Mouse (Mus musculus): ENCODE measurements around the gene Lpcat4. TPM values are rescaled to one million over a fixed set of nuclear protein-coding genes. Genes with fewer than 3 reads are reported as not detected.

Gene Lpcat4
- polyA plus RNA-seq (2012; rRNA removed), result 9.8 and 13.7 TPM in 2 replicates

GRCm38 (mm10) chr2:112239212-112239934, at the start of gene Lpcat4:
TSS of gene Lpcat4 (plus strand) at chr2:112239468.
- DNase-seq (ENCODE audit: low read depth), result no peak

DNA sequence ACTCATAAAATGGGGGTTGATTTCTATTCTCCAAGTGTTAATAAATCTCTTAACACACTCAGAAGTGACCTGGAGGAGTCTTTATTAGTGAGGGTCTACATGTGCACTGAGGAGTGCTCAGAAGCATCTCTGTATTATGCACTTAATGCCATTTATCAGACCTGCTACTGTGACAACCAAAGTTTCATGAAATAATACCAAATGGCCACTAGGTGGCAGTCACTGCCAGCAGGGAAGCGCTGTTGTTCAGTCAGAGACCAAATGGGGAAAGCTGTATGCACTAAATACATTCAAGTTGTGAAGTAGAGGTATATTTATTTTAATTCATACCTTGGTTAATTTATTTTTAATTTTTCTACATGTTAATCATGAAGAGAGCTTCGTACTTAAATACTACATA, 42.4 kb upstream of the Lpcat4 start:
- DNase-seq (ENCODE audit: low read depth), result no peak

DNA sequence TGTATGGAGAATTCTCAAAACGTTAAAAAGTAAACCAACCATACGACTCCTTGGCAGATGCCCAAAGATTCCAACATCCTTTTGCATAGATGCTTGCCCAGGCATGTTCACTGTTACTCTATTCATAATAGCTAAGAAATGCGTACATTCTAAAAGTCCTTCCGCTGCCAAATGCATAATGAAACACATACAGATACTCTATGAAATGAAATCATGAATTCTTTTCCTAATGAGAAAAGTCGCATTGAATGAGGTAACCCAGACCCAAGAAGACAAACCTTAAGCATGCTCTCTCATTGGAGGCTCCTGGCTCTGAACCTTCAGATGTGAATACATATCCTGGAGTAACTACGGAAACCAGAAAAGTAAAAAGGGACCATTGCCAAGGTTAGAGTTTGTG, 36.2 kb upstream of the Lpcat4 start:
- no peak for DNase-seq (ENCODE audit: low read depth)

GRCm38 (mm10) chr2:112210142-112210541, 29.1 kb upstream of the Lpcat4 start:
- DNase-seq (ENCODE audit: low read depth), result no peak

GRCm38 (mm10) chr2:112210699-112211098, 28.6 kb upstream of the Lpcat4 start:
- DNase-seq (ENCODE audit: low read depth), result no peak

GRCm38 (mm10) chr2:112215977-112216376, 23.3 kb upstream of the Lpcat4 start:
- no peak for DNase-seq (ENCODE audit: low read depth)

DNA sequence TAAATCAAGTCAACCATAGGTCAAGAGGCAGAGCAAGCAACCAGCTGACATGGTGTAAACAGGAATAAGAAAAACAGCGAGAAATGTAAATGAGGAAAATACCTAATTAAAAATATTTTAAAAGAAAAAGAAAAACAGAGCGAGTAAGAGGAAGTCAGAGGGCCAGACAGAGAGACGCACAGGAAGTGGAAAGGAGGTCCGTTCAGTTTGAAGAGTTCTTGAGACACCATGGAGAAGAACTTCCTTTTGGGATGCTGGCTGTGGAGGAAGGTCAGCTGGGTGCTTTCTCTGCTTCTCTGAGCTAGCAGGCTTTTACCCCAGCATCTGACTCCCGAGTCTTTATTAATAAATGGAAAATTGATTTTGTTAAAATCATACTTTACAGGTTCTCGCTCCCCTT, 21.7 kb upstream of the Lpcat4 start:
- no peak for DNase-seq (ENCODE audit: low read depth)

DNA sequence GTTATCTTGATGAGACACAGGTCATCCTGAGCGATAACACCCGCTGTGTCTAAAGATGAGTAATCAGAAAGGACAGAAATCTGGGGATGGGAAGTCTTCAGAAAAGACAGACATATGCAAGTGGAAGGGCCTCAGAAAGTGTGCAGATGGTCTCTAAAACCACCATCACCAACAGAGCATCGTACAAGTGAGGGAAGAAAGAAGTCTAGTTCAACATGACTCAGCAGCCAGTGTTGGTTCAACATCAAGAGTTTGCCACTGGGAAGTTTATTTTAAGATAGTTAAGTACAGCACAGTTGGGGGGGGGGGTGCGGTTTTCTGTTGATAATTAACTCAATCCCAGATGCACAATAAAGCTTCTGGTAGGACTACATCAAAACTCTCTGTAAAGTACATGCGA, 18.4 kb upstream of the Lpcat4 start:
- DNase-seq (ENCODE audit: low read depth), result no peak

DNA sequence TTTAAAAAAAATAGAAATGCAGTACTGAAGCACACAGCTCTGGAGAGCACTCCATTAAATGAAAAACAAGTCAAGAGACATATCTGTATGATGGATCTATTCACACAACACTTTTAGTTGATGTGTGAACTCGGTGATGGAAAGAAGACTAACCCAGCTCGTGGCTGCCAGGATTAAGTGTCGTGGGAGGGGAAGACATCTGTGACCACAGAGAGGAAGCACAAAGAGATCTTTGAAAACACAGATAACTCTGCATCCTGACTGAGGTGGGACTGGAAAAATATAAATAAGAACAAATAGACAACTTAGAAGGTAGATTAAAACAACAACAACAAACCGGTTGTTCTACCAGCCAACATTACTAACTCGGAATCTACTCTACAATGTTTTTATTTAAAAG, 16.7 kb upstream of the Lpcat4 start:
- DNase-seq (ENCODE audit: low read depth), result no peak

DNA sequence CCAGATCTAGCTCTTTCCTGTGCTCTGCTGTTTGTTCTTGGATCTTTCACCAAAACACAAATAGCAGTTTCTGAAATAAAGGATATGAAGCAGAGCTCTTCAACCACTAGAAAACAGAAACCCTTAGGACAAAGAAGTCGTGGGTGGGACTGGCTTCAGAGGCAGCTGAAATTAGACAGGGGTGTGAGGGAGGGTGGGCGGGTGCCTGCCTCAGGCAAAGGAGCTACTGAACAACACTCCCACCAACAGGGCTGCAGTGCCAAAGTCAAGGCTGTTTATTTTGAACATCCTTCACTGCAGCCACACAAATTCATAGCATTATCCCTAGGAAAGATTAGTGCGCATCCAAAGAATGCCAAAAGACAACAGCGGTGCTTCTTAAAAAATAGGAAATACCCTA, 14.9 kb upstream of the Lpcat4 start:
- DNase-seq (ENCODE audit: low read depth), result no peak

DNA sequence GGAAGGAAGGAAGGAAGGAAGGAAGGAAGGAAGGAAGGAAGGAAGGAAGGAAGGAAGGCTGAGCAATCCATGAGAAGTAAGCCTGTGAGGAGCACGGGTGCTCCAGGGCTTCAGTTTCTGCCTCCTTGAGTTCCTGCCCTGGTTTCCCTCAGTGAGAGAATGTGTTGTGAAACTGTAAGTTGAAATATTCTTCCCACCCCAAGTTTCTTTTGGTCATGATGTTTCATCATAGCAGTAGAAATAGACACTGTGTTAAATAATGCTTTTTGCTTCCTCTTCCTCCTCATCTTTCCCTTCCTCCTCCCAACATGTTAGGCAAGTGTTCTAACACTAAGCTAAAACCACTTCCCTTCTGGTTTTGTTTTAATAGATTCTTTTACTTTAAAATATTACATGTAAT, 6.6 kb upstream of the Lpcat4 start:
- no peak for DNase-seq (ENCODE audit: low read depth)

- DNase-seq (ENCODE audit: low read depth), result no peak
Observed at GRCm38 (mm10) chr2:112236620-112237019, 2.6 kb upstream of the Lpcat4 start.

DNA sequence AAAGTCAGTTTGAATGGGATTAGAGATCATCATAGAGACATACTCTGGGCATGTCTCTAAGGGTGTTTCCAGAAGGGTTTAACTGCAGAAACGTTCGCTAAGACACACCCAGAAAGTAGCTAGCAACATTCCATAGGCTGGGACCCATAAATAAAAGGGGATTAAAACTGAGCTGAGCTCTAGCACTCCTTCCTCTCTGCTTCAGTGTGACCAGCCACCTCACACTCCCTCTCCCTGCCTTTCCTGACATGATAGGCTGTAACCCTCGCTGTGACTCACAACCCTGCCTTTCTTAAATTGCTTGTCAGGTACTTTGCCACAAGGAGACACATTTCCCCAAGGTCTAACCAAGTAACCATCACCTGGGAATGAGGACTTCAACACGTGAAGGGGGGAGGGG, 1.3 kb upstream of the Lpcat4 start:
- DNase-seq (ENCODE audit: low read depth), result no peak

GRCm38 (mm10) chr2:112239935-112240721, 860 bp downstream of the Lpcat4 start:
- DNase-seq (ENCODE audit: low read depth), result no peak

DNA sequence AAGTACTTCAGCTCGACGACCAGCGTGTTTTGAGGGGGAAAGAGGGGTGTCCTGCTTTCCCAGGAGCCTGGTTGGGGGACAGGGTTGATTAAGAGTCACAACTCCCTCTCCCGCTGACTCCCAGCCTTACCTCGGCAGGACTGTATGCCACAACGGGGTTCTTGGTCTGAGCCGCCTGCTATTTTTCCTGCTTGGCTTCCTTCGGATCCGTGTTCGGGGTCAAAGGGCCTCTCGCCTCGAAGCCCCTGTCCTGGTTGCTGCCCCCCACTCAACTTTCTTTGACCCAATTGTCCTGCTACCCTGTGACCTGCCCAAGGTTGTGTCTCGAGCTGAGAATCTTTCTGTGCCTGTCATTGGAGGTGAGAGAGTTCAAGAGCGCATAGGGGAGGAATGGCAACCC, 2.5 kb downstream of the Lpcat4 start:
- no peak for DNase-seq (ENCODE audit: low read depth)

GRCm38 (mm10) chr2:112245307-112245706, 6.0 kb downstream of the Lpcat4 start:
- DNase-seq (ENCODE audit: low read depth), result no peak

GRCm38 (mm10) chr2:112246193-112246592, 6.9 kb downstream of the Lpcat4 start:
- no peak for DNase-seq (ENCODE audit: low read depth)

GRCm38 (mm10) chr2:112247323-112247722, 8.1 kb downstream of the Lpcat4 start:
- DNase-seq (ENCODE audit: low read depth), result no peak

DNA sequence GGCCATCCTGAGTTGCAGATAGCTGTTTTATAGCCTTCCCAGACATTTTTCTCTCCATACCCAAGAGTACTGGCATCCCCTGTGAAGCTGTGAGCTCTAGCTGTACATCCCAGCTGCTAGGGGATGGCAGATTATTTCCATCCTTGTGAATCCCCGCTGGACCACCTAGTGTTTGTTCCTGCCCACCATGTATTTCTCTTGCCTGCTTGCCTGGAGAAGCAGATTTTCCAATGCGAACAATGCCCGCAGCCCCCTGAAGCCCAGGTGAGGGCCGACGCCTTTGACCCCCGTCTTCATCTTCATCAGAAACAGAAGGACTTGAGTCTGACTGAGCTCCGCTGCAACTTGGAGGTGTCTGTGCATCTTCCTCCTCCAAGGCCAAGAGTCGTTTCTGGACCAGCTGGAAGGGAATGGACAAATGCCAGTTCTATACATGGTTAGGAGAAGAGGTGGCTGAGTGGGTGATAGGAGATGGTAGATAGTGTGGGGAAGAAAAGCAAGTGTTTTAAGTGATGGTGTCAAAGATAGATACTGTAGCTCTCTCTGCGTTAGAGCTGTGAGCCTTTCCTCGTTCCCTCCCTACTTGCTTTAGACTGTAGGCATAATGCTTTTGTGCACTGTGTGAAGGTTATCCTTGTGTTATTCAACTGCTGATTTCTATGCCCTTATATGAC, 10.6 kb downstream of the Lpcat4 start:
- DNase-seq (ENCODE audit: low read depth), result no peak

DNA sequence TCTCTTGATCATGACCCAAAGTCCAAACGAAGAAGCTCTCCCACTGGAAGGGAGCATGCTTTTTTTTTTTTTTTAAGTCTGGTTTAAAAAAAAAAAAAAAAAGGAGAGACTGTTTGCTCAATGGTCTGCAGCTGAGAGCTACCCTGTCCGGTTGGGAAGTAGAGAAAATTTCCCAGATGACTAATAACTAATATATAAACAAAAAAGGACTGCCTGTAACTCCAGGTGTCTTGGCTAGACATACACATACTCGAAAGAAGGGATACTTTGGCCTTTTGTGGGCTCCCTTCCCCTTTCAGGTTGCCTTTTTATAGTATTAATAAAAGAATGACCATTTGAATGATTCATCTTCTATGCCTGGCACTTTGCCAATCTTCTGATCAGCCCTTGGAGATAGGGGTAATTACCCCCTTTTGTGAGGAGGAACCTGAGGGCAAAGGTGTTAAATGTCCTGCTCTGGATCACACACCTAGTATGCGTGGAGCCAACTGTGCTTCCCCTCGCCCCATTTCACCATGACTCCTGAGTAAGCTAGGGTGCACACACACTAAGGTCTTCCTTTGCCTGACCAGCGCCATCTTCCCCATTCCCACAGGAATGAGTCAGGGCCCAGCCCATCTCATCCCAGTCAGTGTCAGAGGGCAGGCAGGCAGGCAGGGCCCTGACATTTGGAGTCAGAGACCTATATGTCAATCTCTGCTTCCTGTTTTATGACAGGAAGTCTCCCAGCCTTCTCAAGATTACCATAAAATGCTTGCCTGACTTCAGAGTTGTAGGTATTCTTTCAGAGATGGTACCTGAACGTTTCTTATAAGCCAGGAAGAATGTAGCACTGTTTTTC, 15.6 kb downstream of the Lpcat4 start:
- DNase-seq (ENCODE audit: low read depth), result no peak

DNA sequence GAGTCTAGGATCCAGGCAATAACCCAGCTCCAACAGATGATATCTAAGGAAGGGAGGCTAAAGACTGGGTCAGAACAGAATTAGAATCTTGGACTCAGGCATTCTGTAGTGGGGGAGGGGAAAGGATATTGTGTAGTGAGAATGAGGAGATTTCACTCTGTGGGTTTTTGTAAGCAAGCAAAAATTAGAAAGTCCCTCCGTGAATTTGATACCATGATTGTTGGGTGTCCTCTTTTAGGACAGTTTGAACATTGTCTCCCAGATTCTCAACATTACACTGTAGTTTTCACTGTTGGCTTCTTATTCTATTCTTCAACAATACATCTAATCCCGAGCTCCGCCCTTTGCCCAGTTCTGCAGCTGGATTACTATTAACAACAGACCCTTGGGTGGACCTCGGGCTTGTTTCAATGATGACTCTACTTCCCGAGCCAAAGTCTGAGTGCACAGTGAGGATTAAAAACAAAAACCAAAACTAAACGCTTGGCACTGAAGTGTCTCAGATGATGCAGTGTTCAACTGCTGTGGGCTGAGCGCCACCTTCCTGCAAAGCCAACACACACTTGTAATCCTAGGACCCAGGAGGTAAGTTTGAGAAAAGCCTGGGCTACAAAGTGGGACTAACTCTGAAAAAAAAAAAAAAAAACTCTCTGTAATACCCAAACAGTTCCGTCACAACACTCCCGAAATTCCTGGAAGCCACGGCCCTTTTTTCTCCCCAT, 20.1 kb downstream of the Lpcat4 start, which contains the start of gene Nutm1:
Gene Nutm1 (minus strand): TSS at position 51 of the 722 bp plus-strand sequence.
- no peak for DNase-seq (ENCODE audit: low read depth)

All from gonadal fat pad, adult 2 months (tissue).